Mouse (Mus musculus) E14TG2a.4 (cell line): ENCODE data around the gene Fundc2.
A peak's percentile ranks its signal among the peaks of the same experiment; 100 is the strongest.

ENCODE experiments used
- H3K27me3 ChIP-seq: 2 replicates; pipeline ENCODE4 v1.6.1; 2014; ENCODE audit warnings: low read length, control low read depth; ENCODE audit not compliant: insufficient read depth
- H3K36me3 ChIP-seq: 2 replicates; pipeline ENCODE4 v1.6.1; 2014; ENCODE audit warnings: low read length, control low read depth; ENCODE audit not compliant: insufficient read depth
- H3K4me1 ChIP-seq: replicated peaks from 2 replicates; pipeline ENCODE4 v1.6.1; 2014; ENCODE audit warnings: low read depth, low read length, control low read depth
- H3K4me3 ChIP-seq: replicated peaks from 2 replicates; pipeline ENCODE4 v1.5.1; 2014; ENCODE audit warnings: mild to moderate bottlenecking, low read length
- H3K9me3 ChIP-seq: 2 replicates; pipeline ENCODE4 v1.6.1; 2014; ENCODE audit warnings: low read length, control low read depth
- CTCF ChIP-seq: conservative IDR thresholded peaks from 2 replicates; pipeline ENCODE4 v1.5.1; 2014; ENCODE audit warnings: low read length
- NANOG ChIP-seq: IDR thresholded peaks from 2 replicates; pipeline ENCODE4 v1.6.1; 2014; ENCODE audit warnings: borderline replicate concordance, low read length, mixed read lengths
- POU5F1 ChIP-seq: IDR thresholded peaks from 2 replicates; pipeline ENCODE4 v1.6.1; 2014; ENCODE audit warnings: low read length, borderline replicate concordance

Gene Fundc2

GRCm38 (mm10) chrX:75382195-75382771, at the start of gene Fundc2, which contains the start of gene F8:
Gene Fundc2, plus strand, starts transcription at chrX:75382399.
Gene F8, minus strand, starts transcription at chrX:75382615.
- Histone ChIP-seq H3K9me3 (no peaks in the 10 kb centered on the region), H3K27me3 (no peaks in the 10 kb centered on the region), H3K4me3 (peak within 1 kb of the TSS; percentile 80), H3K36me3 (0 out of 2 replicates have a peak, but pooled peaks cover 5% of the 10 kb centered on the region), H3K4me1 (no peaks in the 10 kb centered on the region)
- TF ChIP-seq NANOG = no peak
- TF ChIP-seq CTCF = no peak
- no peak for TF ChIP-seq POU5F1

DNA sequence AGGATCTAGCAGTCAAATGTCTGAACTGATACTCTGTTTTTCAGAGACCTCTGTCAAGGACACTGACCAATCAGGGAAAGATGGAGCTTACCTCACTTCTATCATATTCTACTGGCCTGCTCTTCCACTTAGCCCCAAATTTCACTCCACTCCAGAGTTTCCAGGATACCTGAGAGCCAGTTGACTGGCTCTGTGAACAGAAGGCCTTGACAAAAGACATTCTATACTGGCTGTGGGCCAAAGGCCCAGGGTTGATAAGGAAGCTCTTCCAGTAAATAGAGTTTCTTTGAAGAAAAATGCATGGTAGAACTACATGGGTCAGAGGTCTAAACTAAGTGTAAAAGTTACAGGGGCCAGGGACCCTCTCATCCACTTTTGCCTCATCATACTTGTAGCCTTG, 12.0 kb upstream of the Fundc2 start:
- no peak for TF ChIP-seq CTCF
- TF ChIP-seq POU5F1 = no peak
- TF ChIP-seq NANOG = no peak
- no peaks in the 10 kb centered on the region for H3K9me3 ChIP-seq
- H3K4me3 ChIP-seq = no peak overlapping the region
- H3K27me3 ChIP-seq = no peaks in the 10 kb centered on the region
- no peaks in the 10 kb centered on the region for H3K4me1 ChIP-seq
- no peaks in the 10 kb centered on the region for H3K36me3 ChIP-seq

DNA sequence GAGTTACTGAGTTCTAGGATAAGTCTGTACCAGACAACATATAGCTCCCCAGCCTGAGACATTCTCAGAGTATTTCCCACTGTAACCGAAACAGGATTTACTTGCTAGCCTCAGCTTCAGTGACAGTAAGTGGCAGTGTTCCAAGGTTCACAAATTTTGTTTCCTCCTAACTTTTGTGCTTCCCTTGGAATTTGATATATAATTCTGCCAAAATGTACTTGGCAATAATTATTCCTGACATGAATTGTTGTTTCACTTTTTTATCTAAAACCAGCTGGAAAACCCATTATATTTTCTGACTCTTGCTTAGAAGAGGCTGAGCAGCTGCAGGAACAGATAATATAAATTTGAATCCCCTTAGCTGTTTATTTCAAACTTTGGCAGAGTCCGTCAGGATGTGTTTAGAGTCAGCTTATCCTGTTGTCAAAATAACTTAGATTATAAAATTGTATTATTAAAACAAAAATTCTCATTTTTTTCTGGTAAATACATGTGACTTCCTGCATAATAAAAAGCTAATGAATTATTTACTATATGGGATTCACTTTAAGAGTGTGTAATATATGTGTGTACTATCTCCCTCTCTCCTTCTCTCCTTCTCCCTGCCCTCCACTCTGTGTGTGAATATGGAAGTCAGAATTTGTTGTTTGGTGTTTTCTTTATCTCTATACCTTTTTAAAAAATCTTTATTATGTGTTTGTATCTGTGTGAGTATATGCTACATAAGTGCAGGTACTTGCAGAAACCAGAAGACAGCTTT, 9.4 kb upstream of the Fundc2 start:
- H3K4me3 ChIP-seq = no peak overlapping the region
- H3K27me3 ChIP-seq = no peaks in the 10 kb centered on the region
- TF ChIP-seq POU5F1 = no peak
- H3K36me3 ChIP-seq = no peaks in the 10 kb centered on the region
- H3K4me1 ChIP-seq = no peaks in the 10 kb centered on the region
- no peaks in the 10 kb centered on the region for H3K9me3 ChIP-seq

DNA sequence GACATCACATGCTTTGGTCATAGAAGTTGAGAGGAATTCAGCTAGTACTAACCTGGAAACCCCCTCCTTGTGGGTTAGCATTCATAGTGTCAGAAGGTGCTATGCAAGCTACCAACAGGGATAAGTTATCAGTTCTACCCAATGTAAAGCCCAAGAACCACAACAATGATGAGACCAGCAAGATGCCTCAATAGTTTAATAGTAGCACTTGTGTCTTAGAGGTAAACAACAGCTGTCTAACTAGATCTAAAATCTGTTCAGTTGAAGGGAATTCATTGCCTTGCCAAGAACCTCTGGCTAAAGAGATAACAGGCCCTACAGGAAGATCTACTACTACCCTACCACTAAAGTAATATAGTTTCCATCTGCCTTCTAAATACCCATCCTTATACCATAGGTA, 5.4 kb upstream of the Fundc2 start:
- TF ChIP-seq NANOG (no peak), POU5F1 (no peak), CTCF (no peak)
- no peaks in the 10 kb centered on the region for H3K9me3 ChIP-seq
- H3K27me3 ChIP-seq = no peaks in the 10 kb centered on the region
- H3K4me3 ChIP-seq = no peak overlapping the region
- no peaks in the 10 kb centered on the region for H3K36me3 ChIP-seq
- no peaks in the 10 kb centered on the region for H3K4me1 ChIP-seq

DNA sequence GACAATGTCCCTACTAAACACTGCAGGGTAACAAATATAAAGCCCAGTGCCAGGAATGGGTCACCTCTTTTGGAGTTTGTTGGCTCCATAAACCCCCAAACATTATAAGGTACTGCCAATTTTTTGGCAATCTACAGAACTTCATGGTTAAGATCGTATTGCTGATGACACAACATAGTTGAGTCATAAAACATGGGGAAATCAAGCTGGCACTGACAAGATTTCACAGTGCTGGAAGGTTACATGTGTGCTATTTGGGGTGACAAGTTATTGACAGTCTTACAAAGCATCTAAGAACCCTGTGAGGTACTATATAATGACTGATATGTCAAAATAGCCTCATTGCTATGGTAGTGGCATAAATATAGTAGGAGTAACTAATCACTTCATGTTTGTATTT, 1.0 kb upstream of the Fundc2 start:
- Histone ChIP-seq H3K4me1 (no peaks in the 10 kb centered on the region), H3K36me3 (no peaks in the 10 kb centered on the region), H3K27me3 (no peaks in the 10 kb centered on the region), H3K9me3 (no peaks in the 10 kb centered on the region), H3K4me3 (peak overlapping the region; percentile 80; the same call in 1 of the 2 replicates)
- TF ChIP-seq CTCF (no peak), NANOG (no peak), POU5F1 (no peak)

GRCm38 (mm10) chrX:75381699-75382098, 500 bp upstream of the Fundc2 start:
- TF ChIP-seq POU5F1 (no peak), CTCF (no peak)
- no peaks in the 10 kb centered on the region for H3K4me1 ChIP-seq
- no peaks in the 10 kb centered on the region for H3K9me3 ChIP-seq
- no peaks in the 10 kb centered on the region for H3K36me3 ChIP-seq
- H3K4me3 ChIP-seq = peak overlapping the region; percentile 80
- no peaks in the 10 kb centered on the region for H3K27me3 ChIP-seq

DNA sequence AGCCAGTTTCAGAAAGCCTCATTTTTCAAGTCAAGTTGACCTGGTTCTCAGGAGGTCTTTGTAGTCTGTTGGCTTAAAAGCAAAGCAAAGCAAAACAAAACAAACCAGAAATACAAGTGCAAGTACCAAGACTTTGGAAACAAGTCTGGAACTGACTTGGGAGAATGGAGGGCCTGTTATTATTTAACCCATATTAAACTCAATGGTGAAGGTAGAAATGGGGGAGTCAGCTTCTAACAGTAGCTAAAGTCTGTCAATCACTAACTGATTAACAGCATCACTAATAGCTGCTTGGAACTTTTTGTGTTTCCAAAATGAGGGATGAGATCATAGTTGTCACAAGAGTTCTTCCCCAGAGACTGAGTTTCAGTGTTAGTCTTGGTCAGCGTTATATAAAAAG, 17.3 kb downstream of the Fundc2 start:
- Histone ChIP-seq H3K27me3 (no peaks in the 10 kb centered on the region), H3K4me3 (no peak overlapping the region), H3K4me1 (no peaks in the 10 kb centered on the region), H3K36me3 (no peaks in the 10 kb centered on the region; the same call in 1 of the 2 replicates), H3K9me3 (no peaks in the 10 kb centered on the region)
- TF ChIP-seq NANOG (no peak), CTCF (no peak), POU5F1 (no peak)

GRCm38 (mm10) chrX:75402668-75403067, 20.5 kb downstream of the Fundc2 start:
- Histone ChIP-seq H3K4me1 (no peaks in the 10 kb centered on the region), H3K27me3 (no peaks in the 10 kb centered on the region), H3K4me3 (no peak overlapping the region), H3K9me3 (no peaks in the 10 kb centered on the region), H3K36me3 (no peaks in the 10 kb centered on the region; the same call in 1 of the 2 replicates)
- no peak for TF ChIP-seq POU5F1
- no peak for TF ChIP-seq CTCF
- no peak for TF ChIP-seq NANOG
